Mouse (Mus musculus): ENCODE measurements around the gene Cryl1. TPM values are rescaled to one million over a fixed set of nuclear protein-coding genes. Genes with fewer than 3 reads are reported as not detected.

The Cryl1 gene
- polyA plus RNA-seq, 1 experiment from 2014 or later = 14.0 TPM

GRCm38 (mm10) chr14:57289105-57289504, 109.2 kb downstream of the Cryl1 start:
- DNase-seq (ENCODE audit: low spot score) (no peak), ATAC-seq (ENCODE audit: insufficient number of reproducible peaks, low FRiP score, low TSS enrichment, low read depth) (no peak)
- 84% methylated on average over 9 of the region's 9 CpGs for WGBS
- Histone ChIP-seq H3K4me2 (ENCODE audit: low read depth, severe bottlenecking) (no peak overlapping the region), H3K9ac (ENCODE audit: low read length) (no peak overlapping the region), H3K36me3 (ENCODE audit: control insufficient read depth, insufficient read depth, low read length) (no peaks in the 10 kb centered on the region), H3K4me1 (ENCODE audit: control insufficient read depth, insufficient read depth, low read length) (no peaks in the 10 kb centered on the region), H3K27ac (replicated peaks; ENCODE audit: low read depth, low read length) (no peak overlapping the region), H3K4me3 (ENCODE audit: low read depth, low read length) (no peak overlapping the region), H3K9me3 (ENCODE audit: control insufficient read depth, low read length) (no peaks in the 10 kb centered on the region), H3K27me3 (ENCODE audit: control insufficient read depth, insufficient read depth, low read length) (no peaks in the 10 kb centered on the region)

- H3K4me1 ChIP-seq (ENCODE audit: control insufficient read depth, insufficient read depth, low read length) = no peaks in the 10 kb centered on the region
- H3K4me3 ChIP-seq (ENCODE audit: low read depth, low read length) = no peak overlapping the region
- ATAC-seq (ENCODE audit: insufficient number of reproducible peaks, low FRiP score, low TSS enrichment, low read depth) = no peak
- no peaks in the 10 kb centered on the region for H3K27me3 ChIP-seq (ENCODE audit: control insufficient read depth, insufficient read depth, low read length)
- no peaks in the 10 kb centered on the region for H3K36me3 ChIP-seq (ENCODE audit: control insufficient read depth, insufficient read depth, low read length)
- H3K4me2 ChIP-seq (ENCODE audit: low read depth, severe bottlenecking) = no peak overlapping the region
- no peak overlapping the region for H3K9ac ChIP-seq (ENCODE audit: low read length)
- no peak overlapping the region for H3K27ac ChIP-seq (replicated peaks; ENCODE audit: low read depth, low read length)
- WGBS = 50% methylated on average over 5 of the region's 5 CpGs
- no peaks in the 10 kb centered on the region for H3K9me3 ChIP-seq (ENCODE audit: control insufficient read depth, low read length)
- no peak for DNase-seq (ENCODE audit: low spot score)
These were observed 114.5 kb downstream of the Cryl1 start for GRCm38 (mm10) chr14:57283816-57284215.

- H3K4me3 ChIP-seq (ENCODE audit: low read depth, low read length) = no peak overlapping the region
- no peaks in the 10 kb centered on the region for H3K4me1 ChIP-seq (ENCODE audit: control insufficient read depth, insufficient read depth, low read length)
- no peak for DNase-seq (ENCODE audit: low spot score)
- 57% methylated on average over 2 of the region's 2 CpGs for WGBS
- no peak overlapping the region for H3K4me2 ChIP-seq (ENCODE audit: low read depth, severe bottlenecking)
- H3K36me3 ChIP-seq (ENCODE audit: control insufficient read depth, insufficient read depth, low read length) = no peaks in the 10 kb centered on the region
- H3K27ac ChIP-seq (replicated peaks; ENCODE audit: low read depth, low read length) = no peak overlapping the region
- H3K9ac ChIP-seq (ENCODE audit: low read length) = no peak overlapping the region
- no peak for ATAC-seq (ENCODE audit: insufficient number of reproducible peaks, low FRiP score, low TSS enrichment, low read depth)
- no peaks in the 10 kb centered on the region for H3K27me3 ChIP-seq (ENCODE audit: control insufficient read depth, insufficient read depth, low read length)
- H3K9me3 ChIP-seq (ENCODE audit: control insufficient read depth, low read length) = no peaks in the 10 kb centered on the region
These were observed 115.7 kb downstream of the Cryl1 start for GRCm38 (mm10) chr14:57282591-57282990.

- no peaks in the 10 kb centered on the region for H3K36me3 ChIP-seq (ENCODE audit: control insufficient read depth, insufficient read depth, low read length)
- no peak overlapping the region for H3K27ac ChIP-seq (replicated peaks; ENCODE audit: low read depth, low read length)
- ATAC-seq (ENCODE audit: insufficient number of reproducible peaks, low FRiP score, low TSS enrichment, low read depth) (no peak), DNase-seq (ENCODE audit: low spot score) (no peak)
- H3K9ac ChIP-seq (ENCODE audit: low read length) = no peak overlapping the region
- H3K4me1 ChIP-seq (ENCODE audit: control insufficient read depth, insufficient read depth, low read length) = no peaks in the 10 kb centered on the region
- 94% methylated on average over 3 of the region's 3 CpGs for WGBS
- H3K9me3 ChIP-seq (ENCODE audit: control insufficient read depth, low read length) = no peaks in the 10 kb centered on the region
- no peak overlapping the region for H3K4me2 ChIP-seq (ENCODE audit: low read depth, severe bottlenecking)
- H3K27me3 ChIP-seq (ENCODE audit: control insufficient read depth, insufficient read depth, low read length) = no peaks in the 10 kb centered on the region
- H3K4me3 ChIP-seq (ENCODE audit: low read depth, low read length) = no peak overlapping the region
These were observed 117.5 kb downstream of the Cryl1 start for GRCm38 (mm10) chr14:57280835-57281234.

- H3K4me1 ChIP-seq (ENCODE audit: control insufficient read depth, insufficient read depth, low read length) = no peaks in the 10 kb centered on the region
- no peak overlapping the region for H3K9ac ChIP-seq (ENCODE audit: low read length)
- H3K27me3 ChIP-seq (ENCODE audit: control insufficient read depth, insufficient read depth, low read length) = no peaks in the 10 kb centered on the region
- 76% methylated on average over 7 of the region's 7 CpGs for WGBS
- H3K9me3 ChIP-seq (ENCODE audit: control insufficient read depth, low read length) = no peaks in the 10 kb centered on the region
- no peak overlapping the region for H3K4me3 ChIP-seq (ENCODE audit: low read depth, low read length)
- no peak overlapping the region for H3K27ac ChIP-seq (replicated peaks; ENCODE audit: low read depth, low read length)
- ATAC-seq (ENCODE audit: insufficient number of reproducible peaks, low FRiP score, low TSS enrichment, low read depth) (no peak), DNase-seq (ENCODE audit: low spot score) (no peak)
- H3K4me2 ChIP-seq (ENCODE audit: low read depth, severe bottlenecking) = no peak overlapping the region
- H3K36me3 ChIP-seq (ENCODE audit: control insufficient read depth, insufficient read depth, low read length) = no peaks in the 10 kb centered on the region
These were observed 121.8 kb downstream of the Cryl1 start for GRCm38 (mm10) chr14:57276481-57277012.

- DNase-seq (ENCODE audit: low spot score) (no peak), ATAC-seq (ENCODE audit: insufficient number of reproducible peaks, low FRiP score, low TSS enrichment, low read depth) (no peak)
- 83% methylated on average over 1 of the region's 1 CpGs for WGBS
- Histone ChIP-seq H3K27me3 (ENCODE audit: control insufficient read depth, insufficient read depth, low read length) (no peaks in the 10 kb centered on the region), H3K9me3 (ENCODE audit: control insufficient read depth, low read length) (no peaks in the 10 kb centered on the region), H3K4me1 (ENCODE audit: control insufficient read depth, insufficient read depth, low read length) (no peaks in the 10 kb centered on the region), H3K4me2 (ENCODE audit: low read depth, severe bottlenecking) (no peak overlapping the region), H3K9ac (ENCODE audit: low read length) (no peak overlapping the region), H3K4me3 (ENCODE audit: low read depth, low read length) (no peak overlapping the region), H3K27ac (replicated peaks; ENCODE audit: low read depth, low read length) (no peak overlapping the region), H3K36me3 (ENCODE audit: control insufficient read depth, insufficient read depth, low read length) (no peaks in the 10 kb centered on the region)
These were observed 126.0 kb downstream of the Cryl1 start for GRCm38 (mm10) chr14:57272341-57272740.

GRCm38 (mm10) chr14:57271861-57272260, 126.5 kb downstream of the Cryl1 start:
- Histone ChIP-seq H3K4me2 (ENCODE audit: low read depth, severe bottlenecking) (no peak overlapping the region), H3K36me3 (ENCODE audit: control insufficient read depth, insufficient read depth, low read length) (no peaks in the 10 kb centered on the region), H3K27ac (replicated peaks; ENCODE audit: low read depth, low read length) (no peak overlapping the region), H3K4me3 (ENCODE audit: low read depth, low read length) (no peak overlapping the region), H3K4me1 (ENCODE audit: control insufficient read depth, insufficient read depth, low read length) (no peaks in the 10 kb centered on the region), H3K9ac (ENCODE audit: low read length) (no peak overlapping the region), H3K27me3 (ENCODE audit: control insufficient read depth, insufficient read depth, low read length) (no peaks in the 10 kb centered on the region), H3K9me3 (ENCODE audit: control insufficient read depth, low read length) (no peaks in the 10 kb centered on the region)
- ATAC-seq (ENCODE audit: insufficient number of reproducible peaks, low FRiP score, low TSS enrichment, low read depth) = no peak
- no peak for DNase-seq (ENCODE audit: low spot score)
- 73% methylated on average over 1 of the region's 1 CpGs for WGBS

GRCm38 (mm10) chr14:57268900-57269299, 129.4 kb downstream of the Cryl1 start:
- no peak for DNase-seq (ENCODE audit: low spot score)
- Histone ChIP-seq H3K4me2 (ENCODE audit: low read depth, severe bottlenecking) (no peak overlapping the region), H3K9ac (ENCODE audit: low read length) (no peak overlapping the region), H3K4me1 (ENCODE audit: control insufficient read depth, insufficient read depth, low read length) (no peaks in the 10 kb centered on the region), H3K27ac (replicated peaks; ENCODE audit: low read depth, low read length) (no peak overlapping the region), H3K27me3 (ENCODE audit: control insufficient read depth, insufficient read depth, low read length) (no peaks in the 10 kb centered on the region), H3K36me3 (ENCODE audit: control insufficient read depth, insufficient read depth, low read length) (no peaks in the 10 kb centered on the region), H3K4me3 (ENCODE audit: low read depth, low read length) (no peak overlapping the region), H3K9me3 (ENCODE audit: control insufficient read depth, low read length) (no peaks in the 10 kb centered on the region)
- no peak for ATAC-seq (ENCODE audit: insufficient number of reproducible peaks, low FRiP score, low TSS enrichment, low read depth)
- WGBS = 79% methylated on average over 3 of the region's 3 CpGs

GRCm38 (mm10) chr14:57268344-57268743, 130.0 kb downstream of the Cryl1 start:
- no peaks in the 10 kb centered on the region for H3K4me1 ChIP-seq (ENCODE audit: control insufficient read depth, insufficient read depth, low read length)
- no peak overlapping the region for H3K4me3 ChIP-seq (ENCODE audit: low read depth, low read length)
- no peaks in the 10 kb centered on the region for H3K27me3 ChIP-seq (ENCODE audit: control insufficient read depth, insufficient read depth, low read length)
- no peaks in the 10 kb centered on the region for H3K36me3 ChIP-seq (ENCODE audit: control insufficient read depth, insufficient read depth, low read length)
- H3K27ac ChIP-seq (replicated peaks; ENCODE audit: low read depth, low read length) = no peak overlapping the region
- 93% methylated on average over 3 of the region's 3 CpGs for WGBS
- no peak overlapping the region for H3K9ac ChIP-seq (ENCODE audit: low read length)
- DNase-seq (ENCODE audit: low spot score) (no peak), ATAC-seq (ENCODE audit: insufficient number of reproducible peaks, low FRiP score, low TSS enrichment, low read depth) (no peak)
- H3K4me2 ChIP-seq (ENCODE audit: low read depth, severe bottlenecking) = no peak overlapping the region
- H3K9me3 ChIP-seq (ENCODE audit: control insufficient read depth, low read length) = no peaks in the 10 kb centered on the region

All from limb, embryonic 11.5 days (tissue).